Mouse (Mus musculus) gastrocnemius, postnatal 36 days (tissue): ENCODE results near the gene Zfp57. TPM values are rescaled to one million over a fixed set of nuclear protein-coding genes. Genes with fewer than 3 reads are reported as not detected.
A peak's percentile ranks its signal among the peaks of the same experiment; 100 is the strongest.

ENCODE experiments used
- DNase-seq, 2 experiments: peaks; one replicate each; pipeline ENCODE4 v3.0.0; 2022
- intact Hi-C: fragments of 180-260 bp; cut with DNase I; formaldehyde crosslinking; loops from one replicate; pipeline ENCODE4 v1.15.1; 2025
- total RNA-seq, 2 experiments: library from RNA; stranded (reverse); gene quantifications; 2 replicates each; pipeline ENCODE4 v1.2.3; 2021

Zfp57 gene
- total RNA-seq, 2 experiments from 2014 or later, result 0.23 to 0.59 TPM

- no peak for DNase-seq
- intact Hi-C loops, result no loop called here
These were observed 28.2 kb downstream of the Zfp57 start for GRCm38 (mm10) chr17:37029162-37029561.

GRCm38 (mm10) chr17:37039127-37039894 is 38.3 kb downstream of the Zfp57 start:
- no peak for DNase-seq
- intact Hi-C loops, result no loop called here

- DNase-seq, result no peak
- intact Hi-C loops, result loop anchor here (5.0 kb wide), 1 partner anchor 127 kb away; no protein-coding TSS in a partner anchor
These were observed 43.8 kb downstream of the Zfp57 start for GRCm38 (mm10) chr17:37044651-37045244.

- DNase-seq, result peak; percentile 69 to 71
- intact Hi-C loops, result loop anchor here (5.0 kb wide), 1 partner anchor 128 kb away; no protein-coding TSS in a partner anchor
These were observed 44.8 kb downstream of the Zfp57 start, which contains the start of gene Gabbr1 for GRCm38 (mm10) chr17:37045611-37046311. TSS of gene Gabbr1 (plus strand) at chr17:37045966.

GRCm38 (mm10) chr17:37046312-37047112 is 45.5 kb downstream of the Zfp57 start:
- intact Hi-C loops, result loop anchor here (5.0 kb wide), 1 partner anchor 129 kb away; no protein-coding TSS in a partner anchor
- DNase-seq, result peak in 1 of 2 experiments; percentile 40

GRCm38 (mm10) chr17:37047332-37047976 is 46.5 kb downstream of the Zfp57 start:
- no peak for DNase-seq
- intact Hi-C loops, result loop anchor here (5.0 kb wide), 1 partner anchor 130 kb away; no protein-coding TSS in a partner anchor

- DNase-seq, result no peak
- intact Hi-C loops, result loop anchor here (5.0 kb wide), 1 partner anchor 131 kb away; no protein-coding TSS in a partner anchor
These were observed 47.0 kb downstream of the Zfp57 start for GRCm38 (mm10) chr17:37047981-37048380.

- intact Hi-C loops, result loop anchor here (5.0 kb wide), 1 partner anchor 131 kb away; no protein-coding TSS in a partner anchor
- no peak for DNase-seq
These were observed 47.4 kb downstream of the Zfp57 start for GRCm38 (mm10) chr17:37048383-37048782.

GRCm38 (mm10) chr17:37049570-37050310 is 48.8 kb downstream of the Zfp57 start:
- intact Hi-C loops, result loop anchor here (5.0 kb wide), 1 partner anchor 132 kb away; no protein-coding TSS in a partner anchor
- peak; percentile 55 to 58 for DNase-seq

GRCm38 (mm10) chr17:37050399-37050798 is 49.4 kb downstream of the Zfp57 start:
- intact Hi-C loops, result no loop called here
- DNase-seq, result peak; percentile 65 to 74

- no peak for DNase-seq
- intact Hi-C loops, result no loop called here
These were observed 49.9 kb downstream of the Zfp57 start for GRCm38 (mm10) chr17:37050876-37051275.

GRCm38 (mm10) chr17:37051745-37052144 is 50.8 kb downstream of the Zfp57 start:
- intact Hi-C loops, result no loop called here

GRCm38 (mm10) chr17:37056957-37057356 is 56.0 kb downstream of the Zfp57 start:
- intact Hi-C loops, result no loop called here
- DNase-seq, result no peak

More at GRCm38 (mm10) chr17:37051745-37052144, 50.8 kb downstream of the Zfp57 start:
- DNase-seq, result no peak

Other genes with a start within 250 kb of the Zfp57 start
- not detected for gene H2-M10.5, start 228.3 kb upstream of the Zfp57 start, total RNA-seq
- gene H2-M10.6, start 189.0 kb upstream of the Zfp57 start, total RNA-seq, result not detected
- gene Trim26, start 164.0 kb upstream of the Zfp57 start, total RNA-seq, result 10 to 100 TPM; 17.1 to 18.8 TPM
- gene Trim15, start 134.0 kb upstream of the Zfp57 start, total RNA-seq, result not detected
- gene Trim10, start 131.6 kb upstream of the Zfp57 start, total RNA-seq, result not detected
- gene Trim40, start 111.0 kb upstream of the Zfp57 start, total RNA-seq, result not detected
- gene Trim31, start 103.0 kb upstream of the Zfp57 start, total RNA-seq, result not detected
- not detected for gene Rnf39, start 58.2 kb upstream of the Zfp57 start, total RNA-seq
- gene Ppp1r11, start 49.4 kb upstream of the Zfp57 start, total RNA-seq, result 10 to 100 TPM; 48.0 to 56.2 TPM
- gene Znrd1, start 42.6 kb upstream of the Zfp57 start, total RNA-seq, result 10 to 100 TPM; 16.1 to 17.7 TPM
- gene Znrd1as, start 42.6 kb upstream of the Zfp57 start, total RNA-seq, result 10 to 100 TPM; 16.1 to 17.2 TPM
- gene 2410137M14Rik, start 19.9 kb upstream of the Zfp57 start, total RNA-seq, result not detected
- gene H2-M5, start 11.6 kb upstream of the Zfp57 start, total RNA-seq, result under 1 TPM in 1 of 2 experiments, not detected in 1; 0.10 TPM
- not detected for gene Mog, start 22.2 kb downstream of the Zfp57 start, total RNA-seq
- gene Gabbr1, start 44.8 kb downstream of the Zfp57 start, total RNA-seq, result 1 to 10 TPM; 8.0 to 8.1 TPM
- gene Olfr90, start 87.3 kb downstream of the Zfp57 start, total RNA-seq, result not detected
- gene Olfr91, start 97.1 kb downstream of the Zfp57 start, total RNA-seq, result not detected
- gene Olfr92, start 118.9 kb downstream of the Zfp57 start, total RNA-seq, result not detected
- not detected for gene Olfr93, start 160.3 kb downstream of the Zfp57 start, total RNA-seq
- gene Ubd, start 192.7 kb downstream of the Zfp57 start, total RNA-seq, result under 1 TPM in 1 of 2 experiments, not detected in 1; 0.28 TPM
- not detected for gene Olfr94, start 199.8 kb downstream of the Zfp57 start, total RNA-seq
- gene Olfr95, start 212.0 kb downstream of the Zfp57 start, total RNA-seq, result not detected
- not detected for gene Olfr96, start 219.0 kb downstream of the Zfp57 start, total RNA-seq
- not detected for gene Olfr97, start 236.2 kb downstream of the Zfp57 start, total RNA-seq